Mouse (Mus musculus) hindbrain, embryonic 13.5 days (tissue): ENCODE measurements around the gene Chrnd. TPM values are rescaled to one million over a fixed set of nuclear protein-coding genes. Genes with fewer than 3 reads are reported as not detected.

ENCODE experiments used
- ATAC-seq: fragments of 200-750 bp; cut with Nextera tagmentation; 2 replicates; pipeline ENCODE4 v1.8.0; 2017; ENCODE audit warnings: moderate TSS enrichment; ENCODE audit not compliant: low FRiP score
- H3K27ac ChIP-seq: fragments of 300-500 bp; sonication (generic); 2 replicates; pipeline ENCODE4 v1.5.1; 2015; ENCODE audit warnings: inconsistent platforms, mild to moderate bottlenecking, moderate library complexity
- H3K27me3 ChIP-seq: fragments of 300-500 bp; sonication (generic); 2 replicates; pipeline ENCODE4 v1.6.1; 2015; ENCODE audit warnings: mild to moderate bottlenecking, inconsistent platforms
- H3K36me3 ChIP-seq: fragments of 300-500 bp; sonication (generic); 2 replicates; pipeline ENCODE4 v1.6.1; 2015; ENCODE audit warnings: mild to moderate bottlenecking, inconsistent platforms
- H3K4me1 ChIP-seq: fragments of 300-500 bp; sonication (generic); replicated peaks from 2 replicates; pipeline ENCODE4 v1.6.1; 2015; ENCODE audit warnings: inconsistent platforms
- H3K4me2 ChIP-seq: fragments of 300-500 bp; sonication (generic); 2 replicates; pipeline ENCODE4 v1.6.1; 2015; ENCODE audit warnings: inconsistent platforms, mild to moderate bottlenecking, moderate library complexity
- H3K4me3 ChIP-seq: fragments of 300-500 bp; sonication (generic); 2 replicates; pipeline ENCODE4 v1.5.1; 2015; ENCODE audit warnings: mild to moderate bottlenecking, inconsistent platforms
- H3K9ac ChIP-seq: fragments of 300-500 bp; sonication (generic); 2 replicates; pipeline ENCODE4 v1.6.1; 2015; ENCODE audit warnings: mild to moderate bottlenecking, inconsistent platforms
- H3K9me3 ChIP-seq: fragments of 300-500 bp; sonication (generic); 2 replicates; pipeline ENCODE4 v1.6.1; 2016; ENCODE audit warnings: inconsistent platforms
- WGBS: fragments of 180-500 bp; shearing (Covaris S2); methylation state at CpG from one replicate; pipeline ENCODE4 v1.1.7; 2015; 5-methylcytosine and 5-hydroxymethylcytosine counted together
- polyA plus RNA-seq: library from polyadenylated mRNA; unstranded; fragments of >200 nt; fragmentation: Nextera tagmentation; extraction: Ambion mirVana; gene quantifications from 2 replicates; pipeline ENCODE4 v1.2.1, GENCODE M21; 2015

Chrnd gene
- polyA plus RNA-seq, 1 experiment from 2014 or later: 0.05 TPM

DNA sequence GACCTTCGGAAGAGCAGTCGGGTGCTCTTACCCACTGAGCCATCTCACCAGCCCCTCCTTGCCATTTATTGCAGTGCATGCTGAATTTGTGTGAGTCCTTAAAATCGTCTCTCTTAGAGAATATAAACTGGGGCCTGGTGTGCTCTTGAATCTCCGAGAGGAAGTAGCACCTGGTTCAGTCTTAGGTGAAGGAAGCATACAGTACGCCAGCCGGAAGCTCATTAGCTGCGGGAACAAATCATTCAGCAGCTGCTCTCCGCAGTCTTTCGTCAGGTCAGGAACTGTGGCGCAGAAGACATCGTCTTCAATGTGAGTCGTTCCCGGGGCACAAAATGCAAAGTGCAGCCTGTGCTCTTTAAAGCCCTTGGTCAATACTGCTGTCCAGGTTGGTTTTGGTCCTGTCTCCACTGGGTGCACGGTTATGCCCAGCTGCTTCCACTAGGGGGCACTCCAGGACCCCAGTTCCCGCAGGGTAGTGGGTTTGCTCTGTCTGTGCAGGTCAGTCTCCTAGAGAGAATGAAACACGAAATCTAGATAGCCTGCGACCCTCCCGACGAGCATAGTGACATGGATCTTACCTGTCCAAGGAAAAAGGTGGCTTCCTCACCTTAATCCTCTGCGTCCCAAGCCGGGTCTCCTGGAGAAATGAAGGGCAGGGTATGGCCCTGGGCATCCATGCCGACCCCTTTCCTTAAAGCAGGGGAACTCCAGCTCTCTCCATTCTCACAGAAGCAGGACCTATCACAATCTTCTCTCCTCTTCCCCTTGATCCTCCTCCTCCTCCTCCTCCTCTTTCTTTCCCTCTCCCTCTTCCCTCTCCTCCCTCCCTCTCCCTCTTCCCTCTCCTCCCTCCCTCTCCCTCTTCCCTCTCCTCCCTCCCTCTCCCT is 55.8 kb downstream of the Chrnd start:
- Histone ChIP-seq H3K36me3 (no peaks in the 10 kb centered on the region), H3K4me3 (no peak overlapping the region), H3K9ac (no peak overlapping the region), H3K9me3 (no peaks in the 10 kb centered on the region), H3K27me3 (no peaks in the 10 kb centered on the region), H3K4me1 (peaks cover 6% of the 10 kb centered on the region; the same call in 1 of the 2 replicates), H3K27ac (no peak overlapping the region), H3K4me2 (peak overlapping the region; percentile 32)
- 29% methylated on average over 22 of the region's 22 CpGs for WGBS
- ATAC-seq: peak; percentile 87

Other genes starting within 250 kb of the Chrnd start
- not detected in 2 replicates for gene Alppl2, start 100.7 kb upstream of the Chrnd start, polyA plus RNA-seq
- gene Alpi, start 89.0 kb upstream of the Chrnd start, polyA plus RNA-seq: not detected in 2 replicates
- not detected in 2 replicates for gene Akp3, start 65.6 kb upstream of the Chrnd start, polyA plus RNA-seq
- gene Ecel1, start 34.1 kb upstream of the Chrnd start, polyA plus RNA-seq: 33.1 and 35.5 TPM in 2 replicates
- gene Prss56, start 7.3 kb upstream of the Chrnd start, polyA plus RNA-seq: 6.8 and 9.0 TPM in 2 replicates
- 0.35 and 0.58 TPM in 2 replicates for gene Chrng, start 14.1 kb downstream of the Chrnd start, polyA plus RNA-seq
- gene Eif4e2, start 23.3 kb downstream of the Chrnd start, polyA plus RNA-seq: 105 and 106 TPM in 2 replicates
- gene Efhd1, start 73.8 kb downstream of the Chrnd start, polyA plus RNA-seq: 1.3 and 1.5 TPM in 2 replicates
- 75.2 and 79.7 TPM in 2 replicates for gene Gigyf2, start 136.4 kb downstream of the Chrnd start, polyA plus RNA-seq
- 13.8 and 31.2 TPM in 2 replicates for gene Kcnj13, start 204.1 kb downstream of the Chrnd start, polyA plus RNA-seq